9 mouse cellular contexts compared by ENCODE assay signal in the genomic region with DNA sequence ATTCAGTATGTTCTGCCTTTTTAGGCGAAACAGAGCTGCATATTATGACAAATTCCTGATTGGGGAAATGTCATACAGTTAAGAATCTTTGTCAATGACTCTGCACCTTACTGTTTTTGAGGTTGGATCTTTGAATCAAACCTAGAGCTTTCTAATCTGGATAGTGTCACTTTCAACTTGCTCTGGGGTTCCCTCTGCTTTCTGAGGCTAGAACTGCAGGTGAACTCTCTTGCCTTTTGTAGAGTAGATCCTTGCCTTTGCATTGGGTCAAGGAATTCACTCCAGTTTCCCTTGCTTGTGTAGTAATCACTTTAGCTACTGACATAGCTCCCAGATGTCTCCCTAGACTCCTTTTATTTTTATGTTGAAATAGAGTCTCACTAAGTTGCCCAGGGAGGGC.
DNase-seq lines count a peak whose midpoint lies in the region; ATAC-seq and TF ChIP-seq lines count a peak whose summit lies in the region.
"Had no signal": no experiment of that assay in that cellular context is flagged by ENCODE, and none has a peak within 500 bp of the region (broad histone marks: within the 10 kb centered on the region; RNA-seq: fewer than 3 reads in every experiment).

No protein-coding gene starts in this region.

- no peak overlapping the region for H3K4me3 ChIP-seq in intestine, postnatal 0 days (ENCODE audit: low read depth, low read length)
- H3K4me3 ChIP-seq in intestine, embryonic 15.5 days (replicated peaks) = no peak overlapping the region
- H3K4me3 ChIP-seq in midbrain, postnatal 0 days (ENCODE audit: low read depth, low read length) = no peak overlapping the region
- no peak overlapping the region for H3K4me3 ChIP-seq in midbrain, embryonic 14.5 days (replicated peaks; ENCODE audit: low read depth, low read length)
- H3K4me3 ChIP-seq: limb, embryonic 15.5 days had no signal

- TF ChIP-seq CTCF in intestine, postnatal 0 days (IDR thresholded peaks at IDR 0.05; ENCODE audit: low read depth) = peak; percentile 48
- TF ChIP-seq CTCF in midbrain, postnatal 0 days (IDR thresholded peaks at IDR 0.05) = peak; percentile 44; the same call in 1 of the 2 replicates

- no peak for ATAC-seq in intestine, postnatal 0 days
- ATAC-seq in intestine, embryonic 15.5 days = no peak
- no peak for ATAC-seq in midbrain, postnatal 0 days (ENCODE audit: low FRiP score)
- no peak for ATAC-seq in midbrain, embryonic 14.5 days (ENCODE audit: low FRiP score, low TSS enrichment)
- ATAC-seq: inflammation-experienced regulatory T-cells, adult 6 months had no signal

- no peak overlapping the region for H3K9ac ChIP-seq in intestine, postnatal 0 days (ENCODE audit: low read depth, low read length)
- no peak overlapping the region for H3K9ac ChIP-seq in intestine, embryonic 15.5 days
- no peak overlapping the region for H3K9ac ChIP-seq in midbrain, postnatal 0 days (replicated peaks; ENCODE audit: low read length, poor library complexity, severe bottlenecking)
- no peak overlapping the region for H3K9ac ChIP-seq in midbrain, embryonic 14.5 days (replicated peaks; ENCODE audit: low read length)
- H3K9ac ChIP-seq: limb, embryonic 15.5 days had no signal

- no peaks in the 10 kb centered on the region for H3K4me1 ChIP-seq in intestine, postnatal 0 days (replicated peaks; ENCODE audit: control insufficient read depth, insufficient read depth, low read length)
- H3K4me1 ChIP-seq in intestine, embryonic 15.5 days (replicated peaks) = no peaks in the 10 kb centered on the region
- H3K4me1 ChIP-seq in midbrain, postnatal 0 days (ENCODE audit: insufficient read depth, low read length) = no peaks in the 10 kb centered on the region
- H3K4me1 ChIP-seq in midbrain, embryonic 14.5 days (ENCODE audit: control insufficient read depth, insufficient read depth, low read length) = no peaks in the 10 kb centered on the region
- H3K4me1 ChIP-seq: limb, embryonic 15.5 days had no signal

- 68% methylated on average over 1 of the region's 1 CpGs for WGBS in intestine, postnatal 0 days
- 48% methylated on average over 1 of the region's 1 CpGs for WGBS in intestine, embryonic 15.5 days
- WGBS in midbrain, postnatal 0 days = 69% methylated on average over 1 of the region's 1 CpGs
- 69% methylated on average over 1 of the region's 1 CpGs for WGBS in midbrain, embryonic 14.5 days

- no peaks in the 10 kb centered on the region for H3K36me3 ChIP-seq in intestine, postnatal 0 days (ENCODE audit: control insufficient read depth, insufficient read depth)
- no peaks in the 10 kb centered on the region for H3K36me3 ChIP-seq in intestine, embryonic 15.5 days
- H3K36me3 ChIP-seq in midbrain, postnatal 0 days (ENCODE audit: insufficient read depth, low read length) = no peaks in the 10 kb centered on the region
- H3K36me3 ChIP-seq in midbrain, embryonic 14.5 days (ENCODE audit: control insufficient read depth, insufficient read depth, low read length) = no peaks in the 10 kb centered on the region
- H3K36me3 ChIP-seq: limb, embryonic 15.5 days had no signal

- no peak overlapping the region for H3K27ac ChIP-seq in intestine, postnatal 0 days (ENCODE audit: low read depth, low read length)
- no peak overlapping the region for H3K27ac ChIP-seq in intestine, embryonic 15.5 days
- H3K27ac ChIP-seq in midbrain, postnatal 0 days (ENCODE audit: low read depth, low read length) = no peak overlapping the region
- H3K27ac ChIP-seq in midbrain, embryonic 14.5 days (replicated peaks; ENCODE audit: low read depth, low read length) = no peak overlapping the region
- H3K27ac ChIP-seq: limb, embryonic 15.5 days had no signal

- H3K9me3 ChIP-seq in intestine, postnatal 0 days (ENCODE audit: control insufficient read depth) = no peaks in the 10 kb centered on the region
- H3K9me3 ChIP-seq in intestine, embryonic 15.5 days = no peaks in the 10 kb centered on the region
- no peaks in the 10 kb centered on the region for H3K9me3 ChIP-seq in midbrain, postnatal 0 days (ENCODE audit: low read length)
- no peaks in the 10 kb centered on the region for H3K9me3 ChIP-seq in midbrain, embryonic 14.5 days (ENCODE audit: control insufficient read depth, low read length)
- H3K9me3 ChIP-seq: limb, embryonic 15.5 days had no signal

- no peak for DNase-seq in midbrain, postnatal 0 days (ENCODE audit: low spot score)
- no peak for DNase-seq in midbrain, embryonic 14.5 days
- peak; percentile 36 for DNase-seq in brain, adult 2 months (ENCODE audit: low read depth, low spot score)
- DNase-seq in c-Kit-positive CD71-positive TER-119-positive erythroid progenitor cells, embryonic 14.5 days (ENCODE audit: low spot score) = no peak
- DNase-seq in thymus, postnatal 10 days (ENCODE audit: low spot score in 2 of 2) = no peak

- no peaks in the 10 kb centered on the region for H3K27me3 ChIP-seq in intestine, postnatal 0 days (replicated peaks; ENCODE audit: control insufficient read depth, insufficient read depth, low read length)
- no peaks in the 10 kb centered on the region for H3K27me3 ChIP-seq in intestine, embryonic 15.5 days (replicated peaks)
- H3K27me3 ChIP-seq in midbrain, postnatal 0 days (ENCODE audit: insufficient read depth, low read length) = no peaks in the 10 kb centered on the region
- no peaks in the 10 kb centered on the region for H3K27me3 ChIP-seq in midbrain, embryonic 14.5 days (ENCODE audit: control insufficient read depth, insufficient read depth, low read length)
- H3K27me3 ChIP-seq: limb, embryonic 15.5 days had no signal

- no peak overlapping the region for H3K4me2 ChIP-seq in intestine, postnatal 0 days (replicated peaks; ENCODE audit: low read depth)
- H3K4me2 ChIP-seq in intestine, embryonic 15.5 days (replicated peaks) = no peak overlapping the region
- no peak overlapping the region for H3K4me2 ChIP-seq in midbrain, postnatal 0 days (ENCODE audit: low read depth, low read length, poor library complexity, severe bottlenecking)
- H3K4me2 ChIP-seq in midbrain, embryonic 14.5 days (ENCODE audit: low read length) = no peak overlapping the region
- H3K4me2 ChIP-seq: limb, embryonic 15.5 days had no signal
